Mouse (Mus musculus): ENCODE results near the gene Syn3. TPM values are rescaled to one million over a fixed set of nuclear protein-coding genes. Genes with fewer than 3 reads are reported as not detected.

Gene Syn3
- polyA plus RNA-seq, 1 experiment, result 7.5 TPM

DNA sequence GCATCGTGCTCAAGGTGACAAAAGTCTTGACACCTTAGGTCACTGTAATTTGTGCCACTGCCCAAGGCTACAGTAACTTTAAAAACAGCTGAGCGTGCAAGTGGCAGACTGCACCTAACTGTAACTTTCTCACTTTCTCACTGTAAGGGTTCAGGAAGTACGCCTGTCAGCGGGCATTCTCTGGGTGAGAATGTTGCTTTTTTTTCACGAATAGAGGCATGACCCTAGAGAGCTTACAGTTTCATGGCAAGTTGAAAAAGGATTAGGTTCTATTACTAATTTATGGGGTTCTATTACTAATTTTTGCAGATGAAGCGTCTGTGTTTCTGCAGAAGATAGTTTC is 476.3 kb downstream of the Syn3 start:
- TF ChIP-seq CTCF (IDR thresholded peaks at IDR 0.05; ENCODE audit: extremely low read depth, insufficient read depth, low read length) (no peak), POLR2A (IDR thresholded peaks at IDR 0.05; ENCODE audit: extremely low read depth, insufficient read depth, low read length) (no peak)
- 0 out of 2 replicates have a peak, but pooled peaks cover 2% of the 10 kb centered on the region for H3K4me1 ChIP-seq (ENCODE audit: control insufficient read depth, insufficient read depth, low read length)
- H3K4me3 ChIP-seq (ENCODE audit: insufficient read depth, low read length), result peak overlapping the region; percentile 88
- peak overlapping the region; percentile 94; the same call in 1 of the 2 replicates for H3K27ac ChIP-seq (ENCODE audit: insufficient read depth, low read length)

DNA sequence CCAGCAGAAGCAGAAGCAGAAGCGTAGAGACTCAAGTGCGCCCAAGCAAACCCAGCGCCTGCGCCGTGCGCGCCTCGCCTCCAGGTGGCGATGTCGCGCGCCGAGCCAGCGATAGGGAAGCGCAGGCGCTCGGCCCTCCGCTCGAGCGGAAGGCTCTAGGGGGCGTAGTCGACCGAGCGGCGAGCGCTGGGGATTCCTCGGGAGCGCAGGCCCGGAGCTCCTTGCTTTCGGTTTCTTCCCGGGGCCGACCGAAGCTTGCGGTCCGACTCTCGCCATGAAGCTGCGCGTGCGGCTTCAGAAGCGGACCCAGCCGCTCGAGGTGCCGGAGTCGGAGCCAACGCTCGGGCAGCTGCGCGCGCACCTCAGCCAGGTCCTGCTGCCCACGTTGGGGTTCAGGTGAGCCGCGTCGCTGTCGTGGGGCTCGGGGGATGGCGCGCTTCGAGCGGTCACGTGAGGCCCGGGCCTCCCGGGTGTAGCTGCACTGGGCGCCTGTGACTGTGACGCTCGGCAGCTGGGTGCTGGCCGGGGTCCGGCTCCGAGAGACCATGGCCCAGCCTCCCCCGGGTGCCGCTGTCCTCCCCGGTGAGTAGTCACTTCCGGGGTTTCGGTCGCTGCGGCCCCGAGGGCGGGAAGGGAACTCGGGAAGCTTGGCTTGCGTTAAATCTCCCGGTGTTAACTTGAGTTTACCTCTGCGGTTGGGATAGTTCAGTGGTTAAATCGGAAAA is 476.8 kb downstream of the Syn3 start, which contains the start of gene Fbxo7:
Gene Fbxo7, plus strand, starts transcription at position 224 of the 725 bp plus-strand sequence.
- TF ChIP-seq POLR2A (IDR thresholded peaks at IDR 0.05; ENCODE audit: extremely low read depth, insufficient read depth, low read length), result peak; percentile 57; the same call in 1 of the 2 replicates
- peak; percentile 64 for TF ChIP-seq CTCF (IDR thresholded peaks at IDR 0.05; ENCODE audit: extremely low read depth, insufficient read depth, low read length)
- H3K4me1 ChIP-seq (ENCODE audit: control insufficient read depth, insufficient read depth, low read length), result 0 out of 2 replicates have a peak, but pooled peaks cover 2% of the 10 kb centered on the region
- H3K4me3 ChIP-seq (ENCODE audit: insufficient read depth, low read length), result peak within 1 kb of the TSS; percentile 88
- H3K27ac ChIP-seq (ENCODE audit: insufficient read depth, low read length), result peak within 1 kb of the TSS; percentile 94

DNA sequence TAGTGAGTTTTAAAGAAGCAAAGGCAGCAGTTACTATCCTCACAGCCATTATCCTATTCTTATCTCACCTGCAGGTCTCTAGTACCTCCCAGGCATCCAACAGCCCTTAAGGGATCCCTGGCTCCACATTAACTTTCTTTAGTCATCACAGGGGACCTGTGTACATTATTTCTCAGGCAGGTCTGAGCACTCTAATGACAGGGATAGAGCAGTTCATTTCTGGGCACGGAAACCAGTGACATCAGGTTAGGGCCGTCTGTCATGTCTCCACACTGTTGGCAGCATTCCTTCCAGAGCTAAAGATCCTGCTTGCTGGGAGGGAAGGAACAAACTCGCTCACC is 477.3 kb downstream of the Syn3 start:
- 0 out of 2 replicates have a peak, but pooled peaks cover 2% of the 10 kb centered on the region for H3K4me1 ChIP-seq (ENCODE audit: control insufficient read depth, insufficient read depth, low read length)
- peak overlapping the region; percentile 88; the same call in 1 of the 2 replicates for H3K4me3 ChIP-seq (ENCODE audit: insufficient read depth, low read length)
- TF ChIP-seq CTCF (IDR thresholded peaks at IDR 0.05; ENCODE audit: extremely low read depth, insufficient read depth, low read length), result no peak
- TF ChIP-seq POLR2A (IDR thresholded peaks at IDR 0.05; ENCODE audit: extremely low read depth, insufficient read depth, low read length), result no peak
- H3K27ac ChIP-seq (ENCODE audit: insufficient read depth, low read length), result no peak overlapping the region

DNA sequence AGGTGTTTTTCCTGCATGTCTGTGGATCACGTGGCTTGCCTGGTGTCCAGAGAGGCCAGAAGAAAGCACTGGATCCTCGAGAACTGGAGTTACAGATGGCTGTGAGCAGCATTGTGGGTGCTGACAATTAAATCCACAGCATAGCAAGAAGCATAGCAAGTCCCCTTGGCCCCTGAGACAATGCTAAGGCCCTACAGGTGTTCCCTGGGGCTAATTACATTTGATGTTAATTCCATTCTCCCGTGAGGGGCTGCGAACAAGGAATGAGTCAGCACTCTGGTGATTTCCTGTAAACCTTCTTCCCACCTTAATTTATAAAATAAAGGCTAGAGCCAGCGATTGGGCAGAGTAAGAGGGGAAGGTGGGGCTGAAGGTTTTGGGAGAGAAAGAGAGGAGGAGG is 479.9 kb downstream of the Syn3 start:
- Histone ChIP-seq H3K4me1 (ENCODE audit: control insufficient read depth, insufficient read depth, low read length) (0 out of 2 replicates have a peak, but pooled peaks cover 2% of the 10 kb centered on the region), H3K4me3 (ENCODE audit: insufficient read depth, low read length) (no peak overlapping the region), H3K27ac (ENCODE audit: insufficient read depth, low read length) (no peak overlapping the region)
- no peak for TF ChIP-seq POLR2A (IDR thresholded peaks at IDR 0.05; ENCODE audit: extremely low read depth, insufficient read depth, low read length)
- no peak for TF ChIP-seq CTCF (IDR thresholded peaks at IDR 0.05; ENCODE audit: extremely low read depth, insufficient read depth, low read length)

DNA sequence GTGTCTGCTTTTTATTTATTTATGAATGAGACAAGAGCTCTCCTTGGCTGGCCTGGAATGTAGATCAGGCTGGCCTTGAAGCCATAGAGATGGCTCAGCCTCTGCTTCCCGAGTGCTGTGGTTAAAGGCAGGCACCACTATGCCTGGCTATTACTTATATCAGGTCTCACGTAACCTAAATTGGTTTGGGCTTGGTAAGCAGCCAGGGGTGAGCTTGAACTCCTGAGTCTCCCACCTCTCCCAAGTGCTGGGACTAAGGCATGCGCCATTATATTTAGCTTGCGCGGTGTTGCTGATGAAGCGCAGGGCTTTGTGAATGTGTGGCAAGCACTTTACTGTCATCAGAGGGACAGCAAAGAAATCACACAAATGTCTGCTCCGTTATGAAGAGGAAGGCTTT is 480.9 kb downstream of the Syn3 start:
- Histone ChIP-seq H3K27ac (ENCODE audit: insufficient read depth, low read length) (no peak overlapping the region), H3K4me1 (ENCODE audit: control insufficient read depth, insufficient read depth, low read length) (0 out of 2 replicates have a peak, but pooled peaks cover 2% of the 10 kb centered on the region), H3K4me3 (ENCODE audit: insufficient read depth, low read length) (no peak overlapping the region)
- TF ChIP-seq CTCF (IDR thresholded peaks at IDR 0.05; ENCODE audit: extremely low read depth, insufficient read depth, low read length) (no peak), POLR2A (IDR thresholded peaks at IDR 0.05; ENCODE audit: extremely low read depth, insufficient read depth, low read length) (no peak)

DNA sequence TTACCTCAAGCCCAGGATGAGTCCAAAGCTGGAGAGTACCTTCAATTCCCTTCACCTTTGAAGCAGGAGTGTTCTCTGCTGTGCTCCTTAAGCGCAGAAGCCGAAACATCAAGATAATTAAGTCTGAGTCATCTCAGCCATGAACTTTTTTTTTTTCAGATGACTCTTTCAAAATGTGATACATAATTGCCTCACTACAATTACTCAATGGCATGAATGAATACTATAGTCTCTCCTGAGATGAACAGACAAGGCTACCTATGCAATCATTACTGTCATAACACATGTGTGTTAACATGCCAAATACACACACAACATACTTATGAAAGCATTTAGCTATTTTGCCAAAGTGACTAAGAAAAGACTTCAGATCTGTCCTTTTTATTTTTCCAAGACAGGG is 486.9 kb downstream of the Syn3 start, which contains the start of gene Bpifc:
Gene Bpifc, minus strand, starts transcription at position 115 of the 400 bp plus-strand sequence.
- TF ChIP-seq POLR2A (IDR thresholded peaks at IDR 0.05; ENCODE audit: extremely low read depth, insufficient read depth, low read length), result no peak
- no peak for TF ChIP-seq CTCF (IDR thresholded peaks at IDR 0.05; ENCODE audit: extremely low read depth, insufficient read depth, low read length)
- no peak within 1 kb of the TSS for H3K4me3 ChIP-seq (ENCODE audit: insufficient read depth, low read length)
- H3K4me1 ChIP-seq (ENCODE audit: control insufficient read depth, insufficient read depth, low read length), result no peaks in the 10 kb centered on the region
- H3K27ac ChIP-seq (ENCODE audit: insufficient read depth, low read length), result no peak within 1 kb of the TSS

DNA sequence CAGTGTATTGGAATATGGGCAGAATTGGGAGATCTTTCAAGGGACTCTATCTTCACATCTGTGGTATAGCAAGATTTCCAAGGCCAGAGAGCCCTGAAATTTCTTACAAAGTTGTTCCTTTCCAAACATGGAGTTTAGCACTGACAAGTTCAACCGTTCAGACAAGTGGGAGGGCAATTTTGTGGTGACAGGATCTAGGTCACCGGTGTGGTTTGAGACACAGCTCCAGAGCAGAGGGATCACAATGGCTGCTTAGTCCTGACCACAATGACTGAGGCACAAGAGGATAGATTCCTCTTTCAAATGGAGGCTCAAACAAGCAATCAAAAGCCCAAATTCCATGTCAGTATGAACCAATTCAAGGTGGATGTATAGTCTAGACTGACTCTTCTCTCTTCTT is 487.5 kb downstream of the Syn3 start:
- Histone ChIP-seq H3K4me3 (ENCODE audit: insufficient read depth, low read length) (no peak overlapping the region), H3K27ac (ENCODE audit: insufficient read depth, low read length) (no peak overlapping the region), H3K4me1 (ENCODE audit: control insufficient read depth, insufficient read depth, low read length) (no peaks in the 10 kb centered on the region)
- TF ChIP-seq POLR2A (IDR thresholded peaks at IDR 0.05; ENCODE audit: extremely low read depth, insufficient read depth, low read length) (no peak), CTCF (IDR thresholded peaks at IDR 0.05; ENCODE audit: extremely low read depth, insufficient read depth, low read length) (no peak)

DNA sequence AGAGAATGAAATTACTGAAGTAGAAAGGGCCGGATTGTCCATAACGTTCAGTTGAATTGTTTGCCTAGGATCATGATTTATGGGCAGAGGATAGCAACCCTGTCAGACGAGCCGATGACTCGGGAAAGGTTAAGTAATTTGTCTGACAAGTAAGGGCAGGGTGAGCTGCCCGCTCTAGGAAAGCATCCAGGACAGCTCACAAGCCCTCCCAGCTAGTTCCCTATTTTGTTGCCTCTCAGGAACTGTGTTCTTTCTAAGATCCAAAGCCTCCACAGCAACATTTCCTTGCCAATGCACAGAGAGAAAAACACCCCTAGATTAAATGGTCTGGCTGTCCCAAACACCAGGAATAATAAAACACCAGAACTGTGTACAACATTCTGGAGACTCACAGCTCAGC is 488.1 kb downstream of the Syn3 start:
- TF ChIP-seq POLR2A (IDR thresholded peaks at IDR 0.05; ENCODE audit: extremely low read depth, insufficient read depth, low read length) (no peak), CTCF (IDR thresholded peaks at IDR 0.05; ENCODE audit: extremely low read depth, insufficient read depth, low read length) (no peak)
- Histone ChIP-seq H3K4me3 (ENCODE audit: insufficient read depth, low read length) (no peak overlapping the region), H3K27ac (ENCODE audit: insufficient read depth, low read length) (no peak overlapping the region), H3K4me1 (ENCODE audit: control insufficient read depth, insufficient read depth, low read length) (no peaks in the 10 kb centered on the region)

DNA sequence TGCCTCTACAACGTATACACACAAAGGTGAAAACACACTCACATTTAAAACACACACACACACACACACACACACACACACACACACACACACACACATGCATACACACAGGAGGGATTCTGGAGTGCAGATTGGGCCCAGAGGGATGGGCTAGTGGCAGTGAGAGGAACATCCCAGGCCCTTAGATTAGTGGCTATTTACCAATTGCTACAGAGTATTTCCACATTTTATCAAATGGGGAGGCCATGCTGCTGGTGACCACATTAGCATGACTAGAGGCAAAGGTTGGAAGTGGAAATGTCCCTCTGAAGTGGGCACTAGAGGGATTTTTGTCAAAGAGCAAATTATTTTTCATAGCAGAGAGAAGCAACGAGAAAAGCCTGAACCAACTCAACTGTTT is 489.0 kb downstream of the Syn3 start:
- Histone ChIP-seq H3K27ac (ENCODE audit: insufficient read depth, low read length) (no peak overlapping the region), H3K4me1 (ENCODE audit: control insufficient read depth, insufficient read depth, low read length) (no peaks in the 10 kb centered on the region), H3K4me3 (ENCODE audit: insufficient read depth, low read length) (no peak overlapping the region)
- no peak for TF ChIP-seq POLR2A (IDR thresholded peaks at IDR 0.05; ENCODE audit: extremely low read depth, insufficient read depth, low read length)
- TF ChIP-seq CTCF (IDR thresholded peaks at IDR 0.05; ENCODE audit: extremely low read depth, insufficient read depth, low read length), result no peak

DNA sequence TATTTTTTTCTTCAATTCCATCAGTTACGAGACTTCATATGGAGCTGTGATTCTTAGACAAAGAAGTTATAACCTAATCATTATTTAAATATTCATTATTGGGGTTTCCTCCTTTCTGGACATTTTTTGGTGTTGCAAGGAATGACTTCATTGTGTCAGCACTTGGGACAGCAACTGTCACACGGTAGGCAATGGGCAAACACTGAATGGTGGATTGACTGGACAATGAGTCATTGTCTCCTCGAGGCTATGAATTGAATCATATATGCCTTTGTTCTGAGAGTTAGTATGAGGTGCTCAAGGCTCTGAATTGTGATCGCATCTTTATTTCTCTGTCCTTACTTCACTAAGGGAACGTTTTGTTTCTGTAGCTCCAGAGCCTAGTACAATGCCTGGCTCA is 492.2 kb downstream of the Syn3 start:
- Histone ChIP-seq H3K4me3 (ENCODE audit: insufficient read depth, low read length) (no peak overlapping the region), H3K4me1 (ENCODE audit: control insufficient read depth, insufficient read depth, low read length) (no peaks in the 10 kb centered on the region), H3K27ac (ENCODE audit: insufficient read depth, low read length) (no peak overlapping the region)
- TF ChIP-seq POLR2A (IDR thresholded peaks at IDR 0.05; ENCODE audit: extremely low read depth, insufficient read depth, low read length) (no peak), CTCF (IDR thresholded peaks at IDR 0.05; ENCODE audit: extremely low read depth, insufficient read depth, low read length) (no peak)

Other genes starting within 250 kb of the Syn3 start
- gene Timp3, start 198.5 kb downstream of the Syn3 start, polyA plus RNA-seq (2012; rRNA removed), result 47.7 and 55.0 TPM in 2 replicates
- 185 and 189 TPM in 2 replicates for gene Hsp90b1, start 206.6 kb upstream of the Syn3 start, polyA plus RNA-seq (2012; rRNA removed)
- gene Ttc41, start 206.9 kb upstream of the Syn3 start, polyA plus RNA-seq (2012; rRNA removed), result 1.7 and 1.9 TPM in 2 replicates

Measured in cortical plate, adult 2 months (tissue).